Mouse (Mus musculus) MEL (cell line): ENCODE data around the gene Arfgap2.

Experiments
- CHD2 ChIP-seq: IDR thresholded peaks from 2 replicates; pipeline ENCODE4 v1.6.1; 2011; ENCODE audit warnings: low read length, improper control_type of control experiment
- CTCF ChIP-seq, 3 experiments: IDR thresholded peaks in 2 of 3; conservative IDR thresholded peaks in 1 of 3; 2 replicates each; pipeline ENCODE4 v1.5.1; 2011 to 2012; ENCODE audit warnings: low read length in 3 of 3, low read depth in 2 of 3, mild to moderate bottlenecking in 2 of 3, improper control_type of control experiment in 1 of 3, inconsistent platforms in 1 of 3, mixed read lengths in 1 of 3, moderate library complexity in 1 of 3; ENCODE audit not compliant: control insufficient read depth in 1 of 3, insufficient read depth in 1 of 3, poor library complexity in 1 of 3, severe bottlenecking in 1 of 3
- TAL1 ChIP-seq: IDR thresholded peaks from 2 replicates; pipeline ENCODE4 v1.6.1; 2012; ENCODE audit warnings: mild to moderate bottlenecking, inconsistent platforms, low read length, moderate library complexity, mixed read lengths

DNA sequence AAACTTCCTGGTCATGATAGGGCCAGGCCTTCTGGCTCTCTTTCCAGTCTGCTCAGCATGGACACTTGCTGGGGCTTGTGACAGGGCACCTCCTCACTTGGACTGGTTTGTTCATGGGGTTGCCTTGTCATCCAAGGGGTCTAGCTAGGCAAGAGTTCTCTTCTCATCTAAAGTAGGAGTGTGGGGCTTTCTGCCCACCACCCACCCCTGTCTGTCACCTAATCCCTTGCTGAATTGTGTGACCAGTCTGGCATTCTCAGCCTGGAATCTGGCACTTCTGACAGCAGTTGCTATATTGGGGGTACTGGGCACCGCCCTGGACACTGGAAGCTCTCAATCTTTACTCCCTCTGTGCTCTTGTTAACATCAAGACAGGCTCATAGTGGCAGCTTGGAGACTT lies 5.3 kb upstream of the Arfgap2 start:
- TF ChIP-seq CHD2 (no peak), TAL1 (no peak), CTCF (IDR thresholded peaks at IDR 0.05 in 2 of 3, conservative IDR thresholded peaks at IDR 0.05 in 1 of 3; ENCODE audit: control insufficient read depth in 1 of 3, insufficient read depth in 1 of 3, low read depth in 2 of 3, low read length in 3 of 3, poor library complexity in 1 of 3, severe bottlenecking in 1 of 3) (no peak)
